Mouse (Mus musculus) G1E-ER4 (cell line): ENCODE measurements around the gene Setd4. TPM values are rescaled to one million over a fixed set of nuclear protein-coding genes. Genes with fewer than 3 reads are reported as not detected.
A peak's percentile ranks its signal among the peaks of the same experiment; 100 is the strongest.

Source experiments
- GATA1 ChIP-seq: IDR thresholded peaks from one replicate; pipeline ENCODE4 v1.8.0; 2012; ENCODE audit warnings: low read length, inconsistent platforms
- polyA plus RNA-seq: library from polyadenylated mRNA; stranded (reverse); fragments of >175 nt; gene quantifications from 2 replicates; pipeline ENCODE4 v1.2.3, GENCODE M21; 2012

The Setd4 gene
- polyA plus RNA-seq, 1 experiment, result 1.7 TPM

DNA sequence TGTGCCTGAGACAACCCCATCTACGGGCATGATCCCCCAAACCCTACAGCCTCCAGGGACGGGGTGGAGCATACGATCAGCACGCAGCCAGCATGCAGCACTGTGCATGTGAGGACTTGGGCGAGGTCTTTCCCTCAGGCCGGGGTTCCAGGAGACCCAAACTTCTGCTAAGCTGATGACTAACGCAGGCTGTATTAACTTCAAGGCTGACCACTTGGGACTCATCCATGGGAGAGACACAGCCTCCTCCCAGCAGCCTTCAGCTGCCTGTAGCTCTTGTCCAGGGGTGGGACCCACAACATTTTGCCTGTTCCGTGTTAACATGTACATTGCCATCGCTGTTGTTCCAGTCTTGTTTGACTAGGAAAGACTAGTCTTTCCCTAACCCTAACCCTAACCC, 6.3 kb downstream of the Setd4 start:
- TF ChIP-seq GATA1, result no peak

DNA sequence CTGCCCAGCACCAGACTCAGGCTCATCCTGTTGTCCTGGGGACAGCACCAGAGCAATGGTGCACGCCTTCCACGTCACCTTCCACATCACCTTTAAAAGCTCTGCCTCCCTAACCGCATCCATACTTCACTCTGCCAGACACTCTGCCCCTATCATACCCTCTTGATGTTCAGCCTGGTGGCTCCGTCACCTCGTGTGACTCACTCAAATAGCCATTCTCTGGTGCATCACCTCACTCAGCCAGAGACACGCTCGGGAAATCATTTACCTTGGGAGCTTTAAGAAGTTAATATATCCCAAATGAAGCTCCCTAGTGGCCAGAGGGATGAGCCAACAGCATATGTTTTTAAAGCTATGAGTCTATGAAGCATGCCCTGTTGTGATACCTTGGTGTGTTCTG, 7.1 kb downstream of the Setd4 start:
- TF ChIP-seq GATA1, result peak; percentile 8

DNA sequence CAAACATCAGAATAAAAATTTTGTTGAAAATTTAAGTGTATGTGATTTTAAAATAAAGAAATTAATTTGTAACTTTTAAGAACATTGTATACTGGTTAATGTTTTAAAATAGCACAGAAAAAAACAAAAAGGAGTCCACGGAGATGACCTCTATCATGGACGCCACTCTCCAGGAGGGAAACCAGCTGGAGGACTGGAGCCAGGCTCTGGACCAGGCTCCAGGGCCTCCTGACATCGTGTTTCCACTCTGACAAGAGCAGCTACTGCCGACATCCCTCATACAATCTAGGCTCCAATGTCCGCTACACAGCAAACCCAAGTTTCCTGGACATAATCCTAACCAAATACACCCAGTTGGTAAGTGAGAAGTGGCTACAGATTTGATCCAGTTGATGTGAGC, 8.1 kb downstream of the Setd4 start:
- no peak for TF ChIP-seq GATA1

DNA sequence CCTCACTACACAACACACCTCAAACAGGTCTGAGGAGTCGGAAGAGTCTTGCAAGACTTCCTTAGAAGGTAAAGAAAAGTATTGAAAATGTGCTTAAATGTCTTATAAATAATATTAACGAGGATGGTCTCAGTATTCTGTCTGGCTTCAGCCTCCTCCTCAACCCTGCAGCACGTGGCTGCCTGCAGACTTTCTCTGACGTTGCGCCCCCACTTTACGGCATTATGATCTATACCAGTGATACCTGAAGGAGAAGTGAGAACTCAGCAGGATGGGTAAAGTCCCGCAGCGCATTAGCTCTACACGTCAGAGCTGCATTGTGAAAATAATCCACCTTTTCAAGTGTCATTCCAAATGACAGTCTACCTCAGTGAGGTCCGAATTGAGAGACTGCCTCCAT, 9.4 kb downstream of the Setd4 start:
- no peak for TF ChIP-seq GATA1

DNA sequence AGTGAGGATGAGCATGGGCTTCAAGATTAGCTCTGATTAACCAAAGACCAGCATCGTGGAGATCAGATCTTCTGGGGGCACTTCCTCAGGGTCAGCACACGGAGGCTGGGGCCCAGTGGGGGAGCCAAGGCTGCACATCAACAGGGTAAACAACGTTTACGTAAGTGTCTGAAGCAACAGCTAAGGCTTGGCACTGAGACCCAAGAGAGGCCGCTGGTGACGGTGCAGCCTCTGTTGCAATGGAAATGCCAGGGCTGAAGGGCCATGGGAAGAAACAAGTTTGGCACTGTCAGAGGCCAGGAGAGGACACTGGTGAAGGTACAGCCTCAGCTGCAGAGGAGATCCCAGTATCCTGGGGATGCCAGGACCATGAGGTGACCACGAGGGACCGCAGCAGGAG, 10.5 kb downstream of the Setd4 start:
- TF ChIP-seq GATA1, result no peak

DNA sequence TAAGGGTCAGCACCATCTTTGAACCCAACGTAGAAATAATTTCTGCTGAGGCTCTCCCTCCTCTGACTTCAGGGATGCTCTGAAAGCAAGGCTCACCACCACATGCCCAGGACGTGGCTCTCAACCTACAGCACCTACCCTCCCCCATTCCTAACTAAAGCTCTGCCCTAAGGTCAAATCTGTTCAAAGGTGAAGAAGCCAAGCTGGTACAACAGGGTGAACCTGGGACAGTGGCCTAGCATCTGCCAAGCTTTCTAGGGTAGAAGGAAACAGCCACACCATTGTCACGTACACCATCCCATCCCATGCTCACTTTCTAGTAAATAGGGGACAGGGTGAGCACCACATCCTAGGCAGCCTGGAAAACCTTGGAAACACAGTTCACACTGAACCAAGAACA, 11.2 kb downstream of the Setd4 start:
- TF ChIP-seq GATA1, result no peak

DNA sequence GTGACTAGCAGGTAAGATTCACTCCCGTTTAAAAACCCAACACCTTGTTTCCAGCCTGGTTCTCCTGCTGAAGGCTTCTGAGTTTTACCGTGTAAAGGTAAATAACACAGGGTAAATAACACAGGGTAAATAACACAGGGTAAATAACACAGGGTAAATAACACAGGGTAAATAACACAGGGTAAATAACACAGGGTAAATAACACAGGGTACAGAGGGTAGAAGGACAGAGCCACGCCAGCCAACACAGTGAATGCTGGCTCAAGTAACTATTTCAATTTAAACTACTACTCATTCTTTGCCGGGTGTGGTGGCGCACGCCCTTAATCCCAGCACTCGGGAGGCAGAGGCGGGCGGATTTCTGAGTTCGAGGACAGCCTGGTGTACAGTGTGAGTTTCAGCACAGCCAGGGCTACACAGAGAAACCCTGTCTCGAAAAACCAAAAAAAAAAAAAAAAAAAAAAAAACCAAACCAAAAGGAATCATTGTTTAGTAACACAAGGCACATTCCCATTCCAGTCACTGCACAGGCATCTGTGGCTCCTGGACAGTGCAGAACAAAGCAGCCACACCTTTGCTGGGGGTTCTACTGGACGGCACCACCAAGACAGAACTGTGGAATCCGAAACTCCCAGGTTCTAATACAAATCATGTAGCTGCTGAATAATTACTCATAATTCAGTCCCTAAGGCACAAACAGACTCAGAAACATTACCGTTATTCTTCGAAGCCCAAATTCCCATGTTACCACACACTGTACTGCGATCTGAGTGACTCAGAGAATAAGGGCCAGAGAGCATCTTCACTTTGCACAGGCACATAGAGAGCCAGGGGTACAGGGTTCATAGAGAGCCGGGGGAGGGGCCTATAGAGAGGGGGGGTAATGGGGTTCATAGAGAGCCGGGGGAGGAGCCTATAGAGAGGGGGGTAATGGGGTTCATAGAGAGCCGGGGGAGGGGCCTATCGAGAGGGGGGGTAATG, 12.1 kb downstream of the Setd4 start:
- no peak for TF ChIP-seq GATA1

DNA sequence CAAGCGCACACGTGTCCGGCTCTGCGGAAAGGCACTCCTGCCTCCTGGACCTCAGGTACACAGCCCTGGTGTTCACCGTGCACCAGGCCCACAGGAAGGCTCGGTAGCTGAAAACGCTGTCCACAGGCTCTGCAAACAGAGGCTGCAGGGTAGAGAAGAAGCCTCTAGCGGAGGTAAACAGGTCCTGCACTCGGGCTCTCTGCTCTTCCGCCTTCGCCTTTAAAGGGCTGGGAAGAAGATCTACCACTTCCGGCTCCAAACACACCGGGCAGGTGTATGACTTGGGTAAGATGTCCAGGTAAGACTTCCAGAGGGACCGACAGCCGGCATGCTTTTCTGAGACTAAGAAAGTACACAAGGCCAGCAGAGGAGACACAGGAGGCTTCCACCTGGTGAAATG, 12.9 kb downstream of the Setd4 start:
- TF ChIP-seq GATA1, result no peak

DNA sequence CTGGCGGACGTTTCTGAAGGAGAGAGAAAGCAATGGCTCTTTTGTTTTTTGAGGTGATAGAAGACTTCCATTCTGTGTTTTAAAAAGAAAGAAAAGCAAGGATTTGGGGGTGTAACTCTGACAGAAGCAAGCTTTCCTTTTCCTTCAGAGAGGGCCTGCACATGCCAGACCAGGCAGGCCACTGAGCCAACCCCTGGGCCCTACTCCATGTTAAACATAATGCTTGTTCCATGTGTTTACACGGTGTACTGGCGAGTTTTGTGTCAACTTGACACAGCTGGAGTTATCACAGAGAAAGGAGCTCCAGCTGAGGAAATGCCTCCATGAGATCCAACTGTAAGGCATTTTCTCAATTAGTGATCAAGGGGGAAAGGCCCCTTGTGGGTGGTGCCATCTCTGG, 15.6 kb downstream of the Setd4 start:
- no peak for TF ChIP-seq GATA1

DNA sequence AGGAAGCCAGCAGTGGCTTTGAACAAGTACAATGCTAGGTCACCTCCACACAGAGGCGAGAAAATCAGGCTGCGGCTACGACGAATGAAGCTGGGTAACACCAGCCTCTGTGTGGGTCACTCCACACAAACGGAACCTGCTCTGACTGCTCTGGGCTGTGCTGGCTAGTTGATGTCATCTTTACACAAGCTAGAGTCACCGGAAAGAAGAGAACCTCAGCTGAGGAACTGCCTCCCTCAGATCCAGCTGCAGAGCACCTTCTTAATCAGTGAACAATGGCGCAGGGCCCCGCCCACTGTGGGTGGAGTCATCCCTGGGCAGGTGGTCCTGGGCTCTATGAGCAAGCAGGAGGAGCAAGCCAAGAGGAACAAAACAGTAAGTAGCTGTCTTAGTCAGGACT, 17.5 kb downstream of the Setd4 start:
- no peak for TF ChIP-seq GATA1

DNA sequence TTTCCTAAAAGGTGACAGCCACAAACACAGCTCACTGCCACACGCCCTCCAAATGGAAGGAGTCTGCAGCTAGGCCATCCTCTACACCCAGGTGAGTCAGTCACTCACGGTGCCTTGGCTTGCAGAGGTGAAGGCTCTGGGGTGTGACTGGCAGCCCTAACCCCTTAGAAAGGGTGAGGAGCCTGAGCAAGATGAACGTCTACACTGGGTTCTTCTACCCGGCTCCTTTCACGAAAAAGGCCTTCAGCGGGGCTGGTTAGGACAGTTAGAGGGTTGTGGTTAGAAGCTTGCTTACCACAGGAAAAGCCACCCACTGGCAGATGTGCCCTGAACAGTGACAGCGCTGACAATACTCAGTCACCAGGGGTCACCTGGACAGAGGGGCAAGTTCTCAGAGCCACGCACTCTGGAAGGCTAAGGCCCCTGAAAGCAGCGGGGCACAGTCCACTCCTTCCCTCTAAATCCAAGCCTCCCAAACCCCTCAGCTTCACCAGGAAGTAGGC, 18.1 kb downstream of the Setd4 start:
- TF ChIP-seq GATA1, result no peak

DNA sequence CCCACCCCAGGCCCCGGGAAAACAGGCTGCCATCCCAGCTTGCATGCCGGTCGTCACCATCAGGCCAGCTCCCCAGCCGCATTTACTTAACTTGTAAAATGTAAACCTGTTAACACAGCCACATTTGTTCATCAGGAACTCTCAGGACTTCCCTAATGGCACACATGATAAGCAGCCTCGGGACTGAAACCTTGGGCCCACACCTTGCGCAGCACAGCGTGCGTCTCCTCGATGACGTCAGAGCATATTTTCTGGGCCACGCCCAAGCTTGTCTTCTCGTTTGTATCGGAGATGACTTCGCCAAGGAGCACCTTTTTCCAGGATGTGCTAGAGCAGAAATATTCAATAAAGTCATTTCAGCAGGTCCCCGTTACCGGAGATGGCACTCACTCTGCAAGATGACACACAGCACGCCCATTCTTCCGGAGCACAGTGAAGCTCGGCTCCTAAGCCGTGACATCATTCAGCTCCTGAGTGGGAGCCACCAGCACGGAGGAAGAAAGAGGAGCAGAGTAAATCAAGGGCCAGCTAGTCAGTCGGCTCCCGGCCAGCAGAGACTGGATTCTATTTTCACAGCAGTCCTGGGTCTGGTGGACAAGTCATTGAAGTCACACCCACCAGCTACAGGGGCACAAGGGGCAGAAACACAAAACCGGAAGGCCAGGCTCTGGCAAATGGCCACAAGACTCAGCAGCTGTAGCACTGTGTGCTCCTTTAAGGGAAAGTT, 18.7 kb downstream of the Setd4 start:
- TF ChIP-seq GATA1, result no peak

DNA sequence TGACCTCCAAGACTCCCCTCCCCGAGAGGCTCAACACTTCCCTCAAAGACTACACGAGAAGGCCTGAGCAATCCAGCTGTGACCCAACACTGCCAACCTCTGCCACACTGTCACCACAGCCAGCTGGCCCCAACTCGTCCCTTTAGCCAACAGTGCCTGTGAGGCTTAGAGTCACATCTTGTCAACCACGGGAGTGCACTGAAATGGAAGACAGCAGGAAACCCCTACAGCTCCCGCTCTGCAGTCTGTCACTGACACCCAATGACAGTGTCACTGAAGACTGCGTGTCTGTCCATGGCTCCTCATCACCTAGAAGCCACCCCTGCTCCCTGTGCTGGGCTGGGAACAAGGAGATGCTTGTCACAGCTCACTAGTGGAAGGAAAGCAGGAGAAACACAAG, 22.7 kb downstream of the Setd4 start:
- TF ChIP-seq GATA1, result no peak

DNA sequence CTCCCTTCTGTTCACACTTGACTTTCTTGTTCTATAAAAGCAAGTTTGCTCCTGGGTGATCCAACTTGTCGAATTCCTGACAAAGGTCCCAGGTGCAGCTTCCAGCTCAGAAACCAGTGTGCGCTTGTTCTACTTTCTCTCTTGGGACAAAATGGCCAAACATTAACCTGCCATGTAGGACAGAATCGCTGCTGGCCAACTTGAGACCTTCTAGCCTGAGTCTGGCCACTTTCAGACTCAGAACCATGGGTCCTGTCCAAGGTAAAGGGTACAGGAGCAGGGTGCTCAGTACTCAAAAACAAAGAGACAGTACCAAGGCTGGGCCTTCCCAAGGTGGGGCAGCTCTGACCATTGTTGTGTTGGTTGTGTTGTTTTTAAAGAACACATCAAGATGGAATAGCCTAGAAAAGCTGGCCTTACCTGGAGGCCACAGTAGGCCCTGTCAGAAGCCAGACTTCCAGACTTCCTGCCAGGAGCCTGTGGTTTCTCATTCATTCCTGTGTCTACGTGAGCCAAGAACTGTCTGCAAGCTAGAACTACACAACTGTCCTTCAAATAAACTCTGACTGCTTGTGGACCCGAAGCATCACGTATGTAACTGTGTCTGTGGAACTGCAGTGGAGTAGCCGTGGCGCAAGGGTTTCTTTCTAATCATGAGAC, 25.4 kb downstream of the Setd4 start:
- no peak for TF ChIP-seq GATA1

DNA sequence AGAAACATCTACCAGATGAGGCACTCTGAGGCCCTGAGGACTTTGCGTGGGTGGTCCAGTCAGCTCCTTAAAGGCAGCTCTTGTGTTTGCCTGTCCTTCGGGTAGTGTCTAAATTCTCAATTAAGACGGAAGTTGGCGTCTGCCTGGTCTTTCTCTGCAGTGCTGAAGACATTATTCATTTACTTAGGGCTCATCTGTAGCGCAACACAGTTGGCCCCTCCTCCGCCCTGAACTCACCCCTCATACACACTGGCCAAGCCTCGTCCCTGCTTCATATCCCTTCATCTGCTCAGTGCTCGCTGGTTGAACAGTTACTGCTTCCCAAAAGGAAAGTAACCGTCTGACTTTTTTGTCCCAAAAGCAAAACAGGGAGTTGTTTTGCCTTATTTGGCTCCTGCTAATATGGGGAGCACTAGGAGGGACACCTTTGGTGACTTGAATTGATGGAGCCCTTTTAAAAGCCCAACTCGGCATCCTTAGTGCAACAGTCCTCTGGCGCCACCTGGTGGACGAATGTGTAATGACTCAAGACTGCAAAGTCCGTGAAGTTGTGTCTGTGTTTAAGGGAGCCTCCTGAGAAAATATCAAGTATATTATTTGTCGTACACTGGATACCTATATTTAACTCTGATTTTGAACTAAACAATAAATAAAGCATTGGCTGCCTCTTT, 27.3 kb downstream of the Setd4 start:
- TF ChIP-seq GATA1, result no peak
